Mouse (Mus musculus) liver, postnatal 0 days (tissue): Measurements from ENCODE around the gene Akr1b7. TPM values are rescaled to one million over a fixed set of nuclear protein-coding genes. Genes with fewer than 3 reads are reported as not detected.

ENCODE experiments used
- ATAC-seq: fragments of 200-750 bp; cut with Nextera tagmentation; 2 replicates; pipeline ENCODE4 v1.8.0; 2017; ENCODE audit warnings: mild to moderate bottlenecking, moderate library complexity
- DNase-seq: peaks from one replicate; pipeline ENCODE4 v3.0.0-alpha.2; 2016
- H3K27ac ChIP-seq: fragments of 300-500 bp; sonication (generic); 2 replicates; pipeline ENCODE4 v1.5.1; 2014; ENCODE audit warnings: antibody characterized with exemption, moderate library complexity, mild to moderate bottlenecking, low read depth
- H3K27me3 ChIP-seq: fragments of 300-500 bp; sonication (generic); 2 replicates; pipeline ENCODE4 v1.6.1; 2014; ENCODE audit warnings: low read length, control low read depth, mixed read lengths; ENCODE audit not compliant: insufficient read depth
- H3K36me3 ChIP-seq: fragments of 300-500 bp; sonication (generic); replicated peaks from 2 replicates; pipeline ENCODE4 v1.6.1; 2014; ENCODE audit warnings: mild to moderate bottlenecking, control low read depth, low read length, moderate library complexity, mixed read lengths; ENCODE audit not compliant: insufficient read depth
- H3K4me1 ChIP-seq: fragments of 300-500 bp; sonication (generic); 2 replicates; pipeline ENCODE4 v1.6.1; 2014; ENCODE audit warnings: antibody characterized with exemption, mild to moderate bottlenecking, control low read depth; ENCODE audit not compliant: insufficient read depth
- H3K4me2 ChIP-seq: fragments of 300-500 bp; sonication (generic); 2 replicates; pipeline ENCODE4 v1.6.1; 2014; ENCODE audit warnings: low read depth, mild to moderate bottlenecking, low read length, moderate library complexity, mixed read lengths
- H3K4me3 ChIP-seq: fragments of 300-500 bp; sonication (generic); 2 replicates; pipeline ENCODE4 v1.5.1; 2014; ENCODE audit warnings: low read depth, low read length
- H3K9ac ChIP-seq: fragments of 300-500 bp; sonication (generic); replicated peaks from 2 replicates; pipeline ENCODE4 v1.6.1; 2014; ENCODE audit warnings: mild to moderate bottlenecking, moderate library complexity
- H3K9me3 ChIP-seq: fragments of 300-500 bp; sonication (generic); 2 replicates; pipeline ENCODE4 v1.6.1; 2016; ENCODE audit warnings: mild to moderate bottlenecking, control low read depth, low read length, mixed read lengths
- CTCF ChIP-seq: sonication (generic); IDR thresholded peaks from 2 replicates; pipeline ENCODE4 v1.5.1; 2016; ENCODE audit warnings: antibody characterized with exemption, low read depth
- EP300 ChIP-seq: IDR thresholded peaks from 2 replicates; pipeline ENCODE4 v1.6.1; 2016; ENCODE audit warnings: antibody characterized with exemption, low read depth, mild to moderate bottlenecking
- WGBS: fragments of 180-500 bp; shearing (Covaris S2); extraction: QIAGEN DNeasy Blood & Tissue Kit; methylation state at CpG from one replicate; pipeline ENCODE4 v1.1.7; 2014; ENCODE audit not compliant: insufficient replicate concordance; 5-methylcytosine and 5-hydroxymethylcytosine counted together
- polyA plus RNA-seq: library from polyadenylated mRNA; unstranded; fragments of >200 nt; fragmentation: Nextera tagmentation; extraction: Ambion mirVana; gene quantifications from 2 replicates; pipeline ENCODE4 v1.2.1, GENCODE M21; 2015

Gene Akr1b7
- polyA plus RNA-seq, 1 experiment from 2014 or later: 258 TPM

DNA sequence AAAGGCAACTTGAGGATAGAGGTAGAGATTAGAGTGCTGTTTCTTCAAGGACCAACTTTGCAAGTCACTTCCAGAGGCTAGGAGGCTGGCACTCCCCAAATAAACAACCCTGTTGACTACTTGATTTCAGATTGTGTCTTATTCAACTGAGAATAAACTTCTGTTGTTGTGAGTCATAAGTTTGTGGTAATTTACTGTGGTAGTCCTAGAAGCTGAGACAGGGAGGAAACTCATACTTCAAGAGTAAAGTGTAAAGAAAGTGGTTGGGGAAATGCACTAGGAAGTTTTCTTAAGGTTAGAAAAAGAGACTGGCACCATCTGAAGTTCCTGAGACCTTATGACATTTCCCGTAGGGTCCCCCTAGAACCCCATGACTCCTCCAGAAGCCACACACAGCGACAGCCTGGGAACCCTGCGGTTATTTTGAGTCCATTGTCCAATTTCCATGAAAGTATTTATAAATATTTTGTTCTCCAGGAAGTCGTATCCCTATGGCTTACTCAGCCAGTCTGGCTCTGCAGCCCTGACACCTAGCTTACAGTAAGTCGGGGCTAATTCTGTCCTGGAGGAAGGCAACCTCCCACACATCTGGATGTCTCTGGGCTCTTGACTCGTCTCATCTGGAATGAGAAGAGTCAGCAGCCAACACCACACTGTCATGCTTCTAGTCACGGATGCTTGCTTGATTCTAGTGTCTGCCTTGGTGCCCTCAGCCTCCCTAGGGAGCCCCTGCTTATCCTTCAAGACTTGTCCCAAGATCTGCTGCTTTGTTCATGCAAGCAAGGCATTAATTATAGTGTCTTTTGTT lies 41.0 kb downstream of the Akr1b7 start:
- Histone ChIP-seq H3K4me1 (no peaks in the 10 kb centered on the region), H3K36me3 (no peaks in the 10 kb centered on the region), H3K4me3 (no peak overlapping the region), H3K9me3 (no peaks in the 10 kb centered on the region), H3K27ac (no peak overlapping the region), H3K4me2 (no peak overlapping the region), H3K27me3 (0 out of 2 replicates have a peak, but pooled peaks cover 2% of the 10 kb centered on the region), H3K9ac (no peak overlapping the region)
- DNase-seq (no peak), ATAC-seq (peak; percentile 44; the same call in 1 of the 2 replicates)
- WGBS: 39% methylated on average over 7 of the region's 7 CpGs
- TF ChIP-seq CTCF (no peak), EP300 (no peak)

DNA sequence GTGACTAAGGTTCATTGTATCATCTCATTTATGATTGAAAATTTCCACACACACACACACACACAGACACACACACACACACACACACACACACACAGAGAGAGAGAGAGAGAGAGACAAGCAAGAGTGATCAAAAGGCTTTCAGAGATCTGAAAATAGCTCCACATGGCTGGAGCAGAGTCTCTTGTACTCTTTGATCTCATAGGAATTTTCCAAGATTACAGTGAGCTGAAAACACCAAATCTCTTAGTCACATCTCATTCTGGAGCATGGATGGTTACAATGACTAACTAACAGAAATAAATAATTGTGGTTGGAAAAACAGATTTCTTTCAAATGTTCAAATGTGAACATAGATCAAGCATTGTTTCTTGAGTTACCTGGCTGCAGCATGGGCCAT lies 47.3 kb downstream of the Akr1b7 start:
- ATAC-seq: no peak

DNA sequence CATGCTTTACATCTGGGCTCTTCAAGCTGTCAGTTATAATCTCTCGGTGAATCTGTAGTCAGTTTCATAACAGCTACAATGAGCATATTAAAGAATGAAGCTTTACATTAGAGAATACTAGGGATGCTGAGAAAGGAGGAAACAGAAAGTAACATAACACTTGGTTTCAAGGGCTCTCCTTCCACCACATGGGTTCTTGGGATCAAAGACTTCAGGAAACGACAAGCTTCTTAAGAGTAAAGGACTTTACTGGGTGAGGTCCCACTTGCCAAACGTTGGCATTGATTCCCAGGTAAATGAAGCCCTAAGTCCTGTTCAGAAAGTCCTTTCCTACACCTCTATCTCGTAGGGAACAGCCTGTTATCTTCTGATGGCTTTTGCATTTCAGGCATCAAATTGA lies 48.5 kb downstream of the Akr1b7 start:
- Histone ChIP-seq H3K4me2 (no peak overlapping the region), H3K27me3 (no peaks in the 10 kb centered on the region), H3K27ac (no peak overlapping the region), H3K9me3 (no peaks in the 10 kb centered on the region), H3K4me1 (no peaks in the 10 kb centered on the region), H3K9ac (no peak overlapping the region), H3K4me3 (no peak overlapping the region), H3K36me3 (no peaks in the 10 kb centered on the region)
- ATAC-seq (no peak), DNase-seq (no peak)
- no peak for TF ChIP-seq EP300
- no peak for TF ChIP-seq CTCF
- WGBS: 38% methylated on average over 4 of the region's 4 CpGs

More for the DNA sequence above, 47.3 kb downstream of the Akr1b7 start:
- no peaks in the 10 kb centered on the region for H3K36me3 ChIP-seq
- no peak for DNase-seq
- TF ChIP-seq EP300 (no peak), CTCF (no peak)
- H3K4me3 ChIP-seq: no peak overlapping the region
- H3K4me1 ChIP-seq: no peaks in the 10 kb centered on the region
- H3K9ac ChIP-seq: no peak overlapping the region
- H3K9me3 ChIP-seq: no peaks in the 10 kb centered on the region
- H3K27ac ChIP-seq: no peak overlapping the region
- H3K4me2 ChIP-seq: no peak overlapping the region
- no peaks in the 10 kb centered on the region for H3K27me3 ChIP-seq

DNA sequence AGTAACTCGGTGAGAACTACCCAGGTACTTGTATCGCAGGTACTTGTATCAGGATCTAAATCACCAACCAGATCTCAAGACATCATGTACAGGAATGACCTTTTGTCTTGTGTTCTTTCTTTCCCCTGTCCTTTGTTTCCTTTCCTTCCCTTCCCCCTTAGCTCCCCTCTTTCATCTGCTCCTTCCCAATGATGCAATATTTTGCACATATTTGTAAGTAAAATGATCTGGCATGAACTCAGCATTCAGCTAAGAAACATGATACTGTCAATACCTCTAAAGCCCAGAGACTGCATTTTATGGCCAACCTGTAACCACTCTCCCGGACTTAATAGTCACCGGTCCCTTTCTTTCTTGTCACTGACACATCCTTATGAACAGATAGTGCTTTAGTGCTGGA lies 51.4 kb downstream of the Akr1b7 start:
- DNase-seq (no peak), ATAC-seq (no peak)
- H3K9ac ChIP-seq: no peak overlapping the region
- no peak overlapping the region for H3K4me3 ChIP-seq
- 94% methylated on average over 4 of the region's 4 CpGs for WGBS
- H3K4me2 ChIP-seq: no peak overlapping the region
- H3K9me3 ChIP-seq: no peaks in the 10 kb centered on the region
- no peaks in the 10 kb centered on the region for H3K36me3 ChIP-seq
- H3K27me3 ChIP-seq: no peaks in the 10 kb centered on the region
- no peaks in the 10 kb centered on the region for H3K4me1 ChIP-seq
- TF ChIP-seq EP300 (no peak), CTCF (no peak)
- H3K27ac ChIP-seq: no peak overlapping the region

DNA sequence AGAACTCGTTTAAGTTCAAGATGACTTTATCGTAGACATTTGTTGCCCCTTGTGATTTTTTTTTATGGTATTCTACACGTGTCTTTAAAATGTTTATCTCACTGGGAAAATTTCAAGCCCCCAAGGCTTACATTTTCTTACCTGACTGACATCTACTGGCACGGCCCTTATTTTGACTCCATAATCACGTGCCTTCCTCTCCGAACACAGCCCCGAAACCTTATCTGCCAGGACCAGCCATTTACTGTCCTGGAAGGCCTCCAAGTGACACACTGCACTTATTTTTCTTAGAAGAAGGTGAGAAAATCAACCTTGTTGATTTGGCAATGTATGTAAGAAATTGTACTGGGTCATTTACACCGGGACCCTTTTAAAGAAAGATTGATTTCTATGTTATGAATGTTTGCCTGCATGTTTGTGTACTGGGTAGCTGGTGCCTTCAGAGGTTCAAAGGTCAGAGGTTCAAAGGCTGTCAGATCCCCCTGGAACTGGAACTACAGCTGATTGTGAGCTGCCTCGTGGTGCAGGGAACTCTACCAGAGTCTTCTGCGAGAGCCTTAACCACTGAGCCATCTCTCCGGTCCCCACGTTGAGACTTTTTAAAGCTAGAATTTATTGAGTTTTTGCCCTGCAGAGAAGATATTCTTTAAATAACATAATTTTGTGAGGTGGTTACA lies 59.4 kb downstream of the Akr1b7 start:
- Histone ChIP-seq H3K4me2 (no peak overlapping the region; the same call in 1 of the 2 replicates), H3K4me3 (no peak overlapping the region), H3K27me3 (no peaks in the 10 kb centered on the region), H3K9me3 (no peaks in the 10 kb centered on the region), H3K36me3 (no peaks in the 10 kb centered on the region), H3K27ac (peak overlapping the region; percentile 93), H3K4me1 (peaks cover 38% of the 10 kb centered on the region), H3K9ac (peak overlapping the region; percentile 35; the same call in 1 of the 2 replicates)
- peak; percentile 85 for DNase-seq
- ATAC-seq: peak; percentile 64
- TF ChIP-seq CTCF: no peak
- peak; percentile 99 for TF ChIP-seq EP300
- WGBS: 42% methylated on average over 12 of the region's 12 CpGs

Other genes starting within 250 kb of the Akr1b7 start
- gene Slc35b4, start 235.2 kb upstream of the Akr1b7 start, polyA plus RNA-seq: 13.4 and 15.6 TPM in 2 replicates
- gene Akr1b3, start 94.9 kb upstream of the Akr1b7 start, polyA plus RNA-seq: 31.6 and 32.8 TPM in 2 replicates
- gene Akr1b8, start 58.2 kb upstream of the Akr1b7 start, polyA plus RNA-seq: 7.2 and 8.1 TPM in 2 replicates
- gene Akr1b10, start 28.1 kb upstream of the Akr1b7 start, polyA plus RNA-seq: 7.0 and 7.3 TPM in 2 replicates
- 85.5 and 88.8 TPM in 2 replicates for gene Bpgm, start 63.9 kb downstream of the Akr1b7 start, polyA plus RNA-seq
- 116 and 131 TPM in 2 replicates for gene Cald1, start 186.2 kb downstream of the Akr1b7 start, polyA plus RNA-seq